Mouse (Mus musculus) hindbrain, embryonic 14.5 days (tissue): Measurements from ENCODE around the gene Bicdl2. TPM values are rescaled to one million over a fixed set of nuclear protein-coding genes. Genes with fewer than 3 reads are reported as not detected.

Source experiments
- ATAC-seq: fragments of 200-750 bp; cut with Nextera tagmentation; 2 replicates; pipeline ENCODE4 v1.8.0; 2017; ENCODE audit warnings: moderate number of reproducible peaks, mild to moderate bottlenecking, moderate TSS enrichment, moderate library complexity; ENCODE audit not compliant: low FRiP score
- DNase-seq: peaks from one replicate; pipeline ENCODE4 v3.0.0-alpha.2; 2015; ENCODE audit warnings: low spot score
- H3K27ac ChIP-seq: fragments of 300-500 bp; sonication (generic); 2 replicates; pipeline ENCODE4 v1.5.1; 2014; ENCODE audit warnings: mild to moderate bottlenecking, moderate library complexity
- H3K27me3 ChIP-seq: fragments of 300-500 bp; sonication (generic); 2 replicates; pipeline ENCODE4 v1.6.1; 2014; ENCODE audit warnings: mild to moderate bottlenecking, low read length, mixed read lengths; ENCODE audit not compliant: control insufficient read depth, insufficient read depth
- H3K36me3 ChIP-seq: fragments of 300-500 bp; sonication (generic); replicated peaks from 2 replicates; pipeline ENCODE4 v1.6.1; 2014; ENCODE audit not compliant: control insufficient read depth, insufficient read depth
- H3K4me1 ChIP-seq: fragments of 300-500 bp; sonication (generic); replicated peaks from 2 replicates; pipeline ENCODE4 v1.6.1; 2014; ENCODE audit warnings: antibody characterized with exemption, low read length, mixed read lengths; ENCODE audit not compliant: control insufficient read depth, insufficient read depth
- H3K4me2 ChIP-seq: fragments of 300-500 bp; sonication (generic); replicated peaks from 2 replicates; pipeline ENCODE4 v1.6.1; 2014; ENCODE audit warnings: mild to moderate bottlenecking, moderate library complexity
- H3K4me3 ChIP-seq: fragments of 300-500 bp; sonication (generic); replicated peaks from 2 replicates; pipeline ENCODE4 v1.5.1; 2014; ENCODE audit warnings: mild to moderate bottlenecking, low read length
- H3K9ac ChIP-seq: fragments of 300-500 bp; sonication (generic); 2 replicates; pipeline ENCODE4 v1.6.1; 2014
- H3K9me3 ChIP-seq: fragments of 300-500 bp; sonication (generic); 2 replicates; pipeline ENCODE4 v1.6.1; 2016; ENCODE audit warnings: low read length; ENCODE audit not compliant: control insufficient read depth
- WGBS: fragments of 180-500 bp; shearing (Covaris S2); extraction: QIAGEN DNeasy Blood & Tissue Kit; methylation state at CpG from one replicate; pipeline ENCODE4 v1.1.7; 2014; 5-methylcytosine and 5-hydroxymethylcytosine counted together
- polyA plus RNA-seq: library from polyadenylated mRNA; unstranded; fragments of >200 nt; fragmentation: Nextera tagmentation; extraction: Ambion mirVana; gene quantifications from 2 replicates; pipeline ENCODE4 v1.2.1, GENCODE M21; 2014

Gene Bicdl2
- polyA plus RNA-seq, 1 experiment from 2014 or later, result 0.24 TPM

- Histone ChIP-seq H3K4me1 (peaks cover 16% of the 10 kb centered on the region), H3K4me3 (0 out of 2 replicates have a peak within 1 kb of the TSS, but pooled peaks have one; percentile 6), H3K36me3 (no peaks in the 10 kb centered on the region), H3K4me2 (peak within 1 kb of the TSS; percentile 29), H3K9me3 (no peaks in the 10 kb centered on the region), H3K27me3 (peaks cover 91% of the 10 kb centered on the region), H3K9ac (no peak within 1 kb of the TSS), H3K27ac (no peak within 1 kb of the TSS)
- 4% methylated on average over 35 of the region's 38 CpGs for WGBS
- no peak for ATAC-seq
- DNase-seq, result no peak
Observed at GRCm38 (mm10) chr17:23679127-23679835, 19.0 kb downstream of the Bicdl2 start, which contains the start of gene Cldn6. TSS of gene Cldn6 (plus strand) at chr17:23679249.

- H3K36me3 ChIP-seq, result no peaks in the 10 kb centered on the region
- WGBS, result 84% methylated on average over 9 of the region's 9 CpGs
- no peak overlapping the region for H3K9ac ChIP-seq
- no peaks in the 10 kb centered on the region for H3K9me3 ChIP-seq
- ATAC-seq, result no peak
- peaks cover 10% of the 10 kb centered on the region for H3K4me1 ChIP-seq
- peaks cover 88% of the 10 kb centered on the region for H3K27me3 ChIP-seq
- H3K4me3 ChIP-seq, result no peak overlapping the region
- DNase-seq, result no peak
- H3K4me2 ChIP-seq, result no peak overlapping the region
- H3K27ac ChIP-seq, result no peak overlapping the region
Observed at GRCm38 (mm10) chr17:23680336-23680735, 20.0 kb downstream of the Bicdl2 start.

- ATAC-seq, result no peak
- H3K36me3 ChIP-seq, result no peaks in the 10 kb centered on the region
- H3K4me3 ChIP-seq, result no peak overlapping the region
- no peak overlapping the region for H3K27ac ChIP-seq
- DNase-seq, result no peak
- H3K9me3 ChIP-seq, result no peaks in the 10 kb centered on the region
- no peak overlapping the region for H3K4me2 ChIP-seq
- H3K9ac ChIP-seq, result no peak overlapping the region
- H3K27me3 ChIP-seq, result peaks cover 80% of the 10 kb centered on the region
- H3K4me1 ChIP-seq, result peaks cover 8% of the 10 kb centered on the region
- WGBS, result 79% methylated on average over 10 of the region's 10 CpGs
Observed at GRCm38 (mm10) chr17:23681086-23681485, 20.8 kb downstream of the Bicdl2 start.

GRCm38 (mm10) chr17:23682092-23682491, 21.8 kb downstream of the Bicdl2 start:
- WGBS, result 66% methylated on average over 4 of the region's 4 CpGs
- H3K9me3 ChIP-seq, result no peaks in the 10 kb centered on the region
- no peak overlapping the region for H3K9ac ChIP-seq
- no peaks in the 10 kb centered on the region; the same call in 1 of the 2 replicates for H3K4me1 ChIP-seq
- ATAC-seq (no peak), DNase-seq (no peak)
- H3K27ac ChIP-seq, result no peak overlapping the region
- no peaks in the 10 kb centered on the region for H3K36me3 ChIP-seq
- H3K4me3 ChIP-seq, result no peak overlapping the region
- peaks cover 72% of the 10 kb centered on the region for H3K27me3 ChIP-seq
- H3K4me2 ChIP-seq, result no peak overlapping the region

- Histone ChIP-seq H3K4me1 (no peaks in the 10 kb centered on the region; the same call in 1 of the 2 replicates), H3K4me3 (no peak overlapping the region), H3K9ac (no peak overlapping the region), H3K36me3 (no peaks in the 10 kb centered on the region), H3K9me3 (no peaks in the 10 kb centered on the region), H3K27ac (no peak overlapping the region), H3K27me3 (peaks cover 70% of the 10 kb centered on the region), H3K4me2 (no peak overlapping the region)
- WGBS, result 68% methylated on average over 3 of the region's 3 CpGs
- ATAC-seq, result no peak
- no peak for DNase-seq
Observed at GRCm38 (mm10) chr17:23682530-23682929, 22.2 kb downstream of the Bicdl2 start.

GRCm38 (mm10) chr17:23683226-23683625, 22.9 kb downstream of the Bicdl2 start:
- Histone ChIP-seq H3K4me3 (no peak overlapping the region), H3K27ac (no peak overlapping the region), H3K9me3 (no peaks in the 10 kb centered on the region), H3K4me2 (peak overlapping the region; percentile 6; the same call in 1 of the 2 replicates), H3K4me1 (no peaks in the 10 kb centered on the region; the same call in 1 of the 2 replicates), H3K36me3 (no peaks in the 10 kb centered on the region), H3K9ac (no peak overlapping the region), H3K27me3 (peaks cover 63% of the 10 kb centered on the region)
- DNase-seq (no peak), ATAC-seq (0 out of 2 replicates have a peak, but pooled peaks have one; percentile 19)
- WGBS, result 23% methylated on average over 15 of the region's 15 CpGs

GRCm38 (mm10) chr17:23683856-23684672, 23.8 kb downstream of the Bicdl2 start, which contains the start of gene Cldn9:
TSS of gene Cldn9 (minus strand) at chr17:23684026.
- H3K27me3 ChIP-seq, result peaks cover 55% of the 10 kb centered on the region
- no peak within 1 kb of the TSS for H3K4me3 ChIP-seq
- H3K27ac ChIP-seq, result no peak within 1 kb of the TSS
- H3K4me2 ChIP-seq, result peak within 1 kb of the TSS; percentile 6; the same call in 1 of the 2 replicates
- WGBS, result 8% methylated on average over 15 of the region's 15 CpGs
- DNase-seq (no peak), ATAC-seq (peak; percentile 53; the same call in 1 of the 2 replicates)
- H3K9ac ChIP-seq, result no peak within 1 kb of the TSS
- H3K9me3 ChIP-seq, result no peaks in the 10 kb centered on the region
- no peaks in the 10 kb centered on the region for H3K36me3 ChIP-seq
- no peaks in the 10 kb centered on the region; the same call in 1 of the 2 replicates for H3K4me1 ChIP-seq

- H3K27ac ChIP-seq, result no peak overlapping the region
- peaks cover 23% of the 10 kb centered on the region for H3K27me3 ChIP-seq
- DNase-seq (no peak), ATAC-seq (no peak)
- H3K4me2 ChIP-seq, result no peak overlapping the region
- H3K9ac ChIP-seq, result no peak overlapping the region
- no peaks in the 10 kb centered on the region for H3K36me3 ChIP-seq
- H3K9me3 ChIP-seq, result no peaks in the 10 kb centered on the region
- no peaks in the 10 kb centered on the region; the same call in 1 of the 2 replicates for H3K4me1 ChIP-seq
- 83% methylated on average over 1 of the region's 1 CpGs for WGBS
- H3K4me3 ChIP-seq, result no peak overlapping the region
Observed at GRCm38 (mm10) chr17:23694491-23694890, 34.2 kb downstream of the Bicdl2 start.

GRCm38 (mm10) chr17:23695801-23696200, 35.5 kb downstream of the Bicdl2 start:
- Histone ChIP-seq H3K27me3 (peaks cover 23% of the 10 kb centered on the region), H3K4me2 (no peak overlapping the region), H3K27ac (no peak overlapping the region), H3K9me3 (no peaks in the 10 kb centered on the region), H3K9ac (no peak overlapping the region), H3K4me3 (no peak overlapping the region), H3K36me3 (no peaks in the 10 kb centered on the region), H3K4me1 (no peaks in the 10 kb centered on the region; the same call in 1 of the 2 replicates)
- 17% methylated on average over 3 of the region's 3 CpGs for WGBS
- no peak for ATAC-seq
- DNase-seq, result no peak
